Mouse (Mus musculus) mesoderm, embryonic 11.5 days (tissue): Measurements from ENCODE around the gene Hs2st1.
A peak's percentile ranks its signal among the peaks of the same experiment; 100 is the strongest.

ENCODE experiments used
- DNase-seq: peaks from one replicate; pipeline ENCODE4 v3.0.0-alpha.2; 2012; ENCODE audit warnings: low read depth, low spot score

Hs2st1 gene

GRCm38 (mm10) chr3:144394454-144394943 lies 175.5 kb downstream of the Hs2st1 start:
- no peak for DNase-seq

DNA sequence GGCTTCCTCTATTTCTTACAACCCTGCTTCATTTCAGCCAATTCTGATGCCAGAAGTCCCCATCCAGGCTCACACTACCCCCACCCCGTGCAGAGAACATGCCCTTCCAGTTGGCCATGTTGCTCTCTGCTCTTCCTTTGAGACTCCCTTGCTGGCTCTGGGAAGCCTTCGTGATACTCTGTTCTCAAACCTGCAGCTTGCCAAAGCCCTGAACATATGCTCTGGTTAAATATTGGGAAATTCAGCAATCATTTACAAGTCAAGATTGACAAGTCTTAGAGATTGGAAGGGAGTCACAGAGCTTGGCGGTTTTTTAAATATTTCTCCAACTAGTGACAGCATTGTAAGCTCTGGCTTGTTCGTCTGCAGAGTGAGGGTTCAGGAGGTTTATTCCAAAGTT lies 183.5 kb downstream of the Hs2st1 start:
- no peak for DNase-seq

- no peak for DNase-seq
Measured at GRCm38 (mm10) chr3:144384648-144385047, 185.3 kb downstream of the Hs2st1 start.

GRCm38 (mm10) chr3:144381431-144381980 lies 188.5 kb downstream of the Hs2st1 start:
- no peak for DNase-seq

GRCm38 (mm10) chr3:144380921-144381320 lies 189.1 kb downstream of the Hs2st1 start:
- DNase-seq = peak; percentile 81

DNA sequence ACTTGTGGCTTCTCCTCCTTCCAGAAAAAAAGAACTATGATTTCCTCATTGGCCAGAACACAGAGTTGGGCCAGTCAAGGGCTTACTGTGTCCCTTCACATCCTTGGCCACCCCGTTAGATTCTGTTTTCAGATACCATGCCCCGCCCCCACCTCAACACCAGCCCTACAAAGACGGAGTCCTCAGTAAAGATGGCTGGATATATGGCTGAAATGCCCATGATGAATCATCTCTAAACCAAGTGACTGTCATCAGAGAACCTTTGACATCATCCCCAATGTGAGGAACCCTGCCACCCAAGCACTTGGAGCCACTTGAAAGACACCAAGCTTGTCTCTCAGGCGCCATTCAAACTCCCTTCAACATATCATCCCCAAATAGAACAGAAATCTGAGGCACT lies 190.2 kb downstream of the Hs2st1 start:
- DNase-seq = no peak
